Mouse (Mus musculus) embryonic fibroblast, embryonic 13.5 days (primary cell): ENCODE results near the gene 2610318N02Rik.

Experiments used
- CTCF ChIP-seq: IDR thresholded peaks from 2 replicates; pipeline ENCODE4 v1.5.1; 2011; ENCODE audit warnings: mild to moderate bottlenecking, control low read depth, low read length, moderate library complexity, borderline replicate concordance; ENCODE audit not compliant: insufficient read depth
- POLR2A ChIP-seq: IDR thresholded peaks from 2 replicates; pipeline ENCODE4 v1.6.1; 2011; ENCODE audit warnings: low read depth, mild to moderate bottlenecking, control low read depth, low read length, moderate library complexity

DNA sequence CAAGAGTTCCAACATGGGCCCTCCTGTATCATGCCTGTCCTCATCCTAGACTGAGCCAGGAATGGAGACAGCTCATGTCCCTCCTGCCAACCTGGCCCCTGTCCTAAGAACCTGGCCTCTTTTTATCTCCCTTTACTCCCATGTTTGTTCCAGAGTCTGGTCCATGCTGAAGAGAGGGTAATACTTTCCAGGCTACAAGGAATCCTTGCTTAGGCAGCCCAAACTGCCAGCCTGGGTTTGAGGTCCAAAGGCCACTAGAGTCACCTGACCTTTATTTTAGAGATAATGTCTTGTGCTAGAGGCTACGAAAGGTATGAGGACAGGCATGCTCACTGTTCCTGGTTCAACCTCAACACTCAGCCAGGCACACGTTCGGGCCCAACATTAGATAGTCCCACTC is 28.0 kb downstream of the 2610318N02Rik start:
- TF ChIP-seq CTCF (no peak), POLR2A (no peak)
